Mouse (Mus musculus): ENCODE measurements at regions not wholly inside any gene's neighbourhood (a gene's known extent, or its start where the extent isn't known, plus 50 kb on each side); places are given as distances from the start of the nearest gene placed in this dataset.

DNA sequence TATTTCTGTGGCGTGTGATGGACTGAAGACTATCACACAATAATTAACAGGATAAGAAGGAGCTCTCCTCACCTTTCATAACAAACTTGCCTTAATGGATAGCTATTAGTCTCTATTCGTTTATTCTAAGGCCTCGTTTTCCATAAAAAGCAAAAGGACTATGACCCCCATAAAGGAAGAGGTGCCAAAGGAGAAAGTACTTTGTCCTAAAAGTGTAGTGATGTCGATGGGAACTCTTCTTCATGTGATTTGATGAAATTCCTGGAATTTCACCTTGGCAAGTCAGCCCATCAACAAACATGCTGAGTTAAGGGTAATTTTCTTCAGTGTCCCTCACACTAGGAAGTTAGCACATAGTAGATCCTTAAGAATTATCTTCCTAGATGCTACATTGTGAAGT is 293.9 kb downstream of the Lyplal1 start:
- H3K4me1 ChIP-seq (ENCODE audit: control insufficient read depth, insufficient read depth, insufficient read length, low read length) = no peaks in the 10 kb centered on the region
- H3K4me3 ChIP-seq (ENCODE audit: insufficient read depth, low read depth, low read length) = no peak overlapping the region
- H3K27ac ChIP-seq (replicated peaks; ENCODE audit: low read depth, low read length) = no peak overlapping the region

DNA sequence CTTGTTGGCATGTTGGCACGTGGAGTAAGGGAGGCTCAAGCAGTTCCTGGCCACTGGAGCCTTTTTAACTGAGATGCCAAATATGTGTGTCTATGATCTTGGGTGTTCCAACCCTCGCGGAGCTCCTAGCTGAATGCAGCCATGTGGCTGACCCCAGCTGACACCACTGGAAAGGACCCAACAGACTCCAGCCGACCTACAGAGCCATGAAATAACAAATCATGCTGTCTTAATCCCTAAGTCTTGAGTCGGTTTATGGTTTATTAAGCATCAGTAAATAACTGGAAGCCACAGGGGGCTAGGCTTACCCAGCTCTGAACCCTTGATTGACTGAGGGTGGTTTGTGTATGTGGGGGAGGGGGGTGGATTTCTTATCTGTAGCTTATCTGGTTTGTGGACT is 293.2 kb downstream of the Lyplal1 start:
- no peak overlapping the region for H3K27ac ChIP-seq (replicated peaks; ENCODE audit: low read depth, low read length)
- no peaks in the 10 kb centered on the region for H3K4me1 ChIP-seq (ENCODE audit: control insufficient read depth, insufficient read depth, insufficient read length, low read length)
- no peak overlapping the region for H3K4me3 ChIP-seq (ENCODE audit: insufficient read depth, low read depth, low read length)

- Histone ChIP-seq H3K4me3 (ENCODE audit: insufficient read depth, low read depth, low read length) (no peak overlapping the region), H3K4me1 (ENCODE audit: control insufficient read depth, insufficient read depth, insufficient read length, low read length) (no peaks in the 10 kb centered on the region), H3K27ac (replicated peaks; ENCODE audit: low read depth, low read length) (no peak overlapping the region)
Measured at GRCm38 (mm10) chr1:185827986-185828385, 289.1 kb downstream of the Lyplal1 start.

- Histone ChIP-seq H3K4me3 (ENCODE audit: insufficient read depth, low read depth, low read length) (no peak overlapping the region), H3K4me1 (ENCODE audit: control insufficient read depth, insufficient read depth, insufficient read length, low read length) (no peaks in the 10 kb centered on the region), H3K27ac (replicated peaks; ENCODE audit: low read depth, low read length) (no peak overlapping the region)
Measured at GRCm38 (mm10) chr1:185828486-185828885, 288.6 kb downstream of the Lyplal1 start.

DNA sequence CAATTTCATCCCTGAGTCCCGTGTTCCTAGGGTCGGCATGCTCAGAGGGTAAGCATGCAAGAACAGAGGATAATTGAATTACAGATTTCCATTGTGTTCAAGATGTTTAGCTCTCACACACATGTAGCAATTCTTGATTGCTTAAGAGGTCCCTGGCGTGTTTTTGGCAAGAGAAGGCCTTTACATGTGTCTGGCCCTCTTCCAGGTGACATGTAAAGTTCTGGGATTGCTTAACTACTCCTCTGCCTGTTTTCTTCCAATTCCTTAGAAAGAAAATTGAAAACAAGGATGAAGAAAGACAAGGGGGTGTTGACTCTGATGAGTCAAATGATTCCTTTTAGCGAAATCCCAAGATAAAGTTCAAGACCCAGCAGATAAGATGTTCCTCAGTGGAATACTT is 285.1 kb downstream of the Lyplal1 start:
- Histone ChIP-seq H3K4me1 (ENCODE audit: control insufficient read depth, insufficient read depth, insufficient read length, low read length) (no peaks in the 10 kb centered on the region), H3K4me3 (ENCODE audit: insufficient read depth, low read depth, low read length) (no peak overlapping the region), H3K27ac (replicated peaks; ENCODE audit: low read depth, low read length) (no peak overlapping the region)

DNA sequence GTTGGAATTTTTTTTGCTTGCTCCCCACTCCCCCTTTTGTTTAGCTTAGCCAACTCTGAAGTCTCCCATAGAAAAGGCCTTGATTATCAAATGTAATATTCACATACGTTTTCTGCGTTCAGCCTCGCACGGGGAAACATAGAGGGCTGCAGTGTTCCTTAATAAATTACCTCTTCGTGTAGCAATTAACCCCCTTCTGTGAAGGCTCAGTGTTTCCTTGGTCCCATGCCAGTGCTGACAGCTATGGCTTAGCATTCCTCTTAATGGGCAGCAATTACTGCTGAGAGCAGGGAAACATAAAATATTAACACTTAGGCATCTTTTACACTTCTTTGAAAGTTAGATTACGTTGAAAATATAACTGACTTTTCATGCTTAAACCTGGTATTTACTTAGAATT is 282.9 kb downstream of the Lyplal1 start:
- no peak overlapping the region for H3K4me3 ChIP-seq (ENCODE audit: insufficient read depth, low read depth, low read length)
- H3K4me1 ChIP-seq (ENCODE audit: control insufficient read depth, insufficient read depth, insufficient read length, low read length) = no peaks in the 10 kb centered on the region
- no peak overlapping the region for H3K27ac ChIP-seq (replicated peaks; ENCODE audit: low read depth, low read length)

DNA sequence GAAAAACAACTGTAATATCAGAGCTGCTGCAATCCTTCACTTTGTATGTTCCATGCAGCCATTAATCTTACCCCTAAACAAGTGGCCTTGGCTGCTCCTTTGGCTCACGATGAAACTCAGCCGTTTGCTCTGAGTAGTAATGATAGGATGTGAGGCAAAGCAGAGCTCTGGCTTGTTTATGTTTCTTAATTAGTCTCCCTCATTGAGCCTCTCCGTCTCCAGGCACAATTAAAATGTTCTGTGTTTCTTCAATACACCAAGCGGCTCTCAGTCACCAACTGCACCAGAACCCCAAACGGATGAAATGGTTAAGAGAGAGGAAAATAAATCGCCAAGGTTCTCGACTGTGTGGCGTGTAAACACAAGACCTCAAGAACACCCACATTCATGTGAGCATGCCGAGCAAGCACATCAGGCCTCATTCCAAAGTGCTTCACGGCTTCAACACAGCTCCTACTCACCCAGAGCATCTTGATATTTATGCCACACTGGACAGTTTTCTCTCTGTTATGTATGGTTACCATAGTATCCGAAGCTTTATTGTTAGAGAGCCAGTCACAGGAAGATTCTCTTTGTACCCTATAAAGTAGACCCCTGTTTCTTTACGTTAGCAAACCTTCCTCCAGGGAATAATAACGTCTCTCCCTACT is 280.4 kb downstream of the Lyplal1 start:
- Histone ChIP-seq H3K27ac (replicated peaks; ENCODE audit: low read depth, low read length) (no peak overlapping the region), H3K4me1 (ENCODE audit: control insufficient read depth, insufficient read depth, insufficient read length, low read length) (no peaks in the 10 kb centered on the region)

GRCm38 (mm10) chr1:185842481-185842880 is 274.6 kb downstream of the Lyplal1 start:
- Histone ChIP-seq H3K4me1 (ENCODE audit: control insufficient read depth, insufficient read depth, insufficient read length, low read length) (no peaks in the 10 kb centered on the region), H3K4me3 (ENCODE audit: insufficient read depth, low read depth, low read length) (no peak overlapping the region), H3K27ac (replicated peaks; ENCODE audit: low read depth, low read length) (no peak overlapping the region)

More for the DNA sequence above, 280.4 kb downstream of the Lyplal1 start:
- H3K4me3 ChIP-seq (ENCODE audit: insufficient read depth, low read depth, low read length) = no peak overlapping the region

DNA sequence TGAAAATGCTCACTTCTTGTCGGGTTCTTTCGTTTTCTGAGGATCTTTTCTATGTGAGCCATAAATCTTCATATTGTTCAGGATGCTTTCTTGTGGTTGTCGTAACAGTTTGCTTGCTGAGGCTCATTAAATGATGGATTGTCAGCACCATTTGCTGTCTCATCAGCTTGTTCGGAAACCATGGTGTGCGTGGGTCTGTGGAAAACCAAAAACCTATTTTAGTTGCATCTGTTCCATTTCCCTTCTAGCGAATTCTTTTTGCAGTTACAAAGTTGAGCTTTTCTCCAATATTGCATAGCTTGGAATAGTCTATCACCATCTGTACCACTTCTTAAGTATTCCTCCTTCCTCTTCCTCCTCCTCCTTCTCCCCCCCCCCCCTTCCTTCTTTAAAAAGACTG is 269.9 kb downstream of the Lyplal1 start:
- Histone ChIP-seq H3K27ac (replicated peaks; ENCODE audit: low read depth, low read length) (no peak overlapping the region), H3K4me3 (ENCODE audit: insufficient read depth, low read depth, low read length) (no peak overlapping the region), H3K4me1 (ENCODE audit: control insufficient read depth, insufficient read depth, insufficient read length, low read length) (no peaks in the 10 kb centered on the region)

- H3K27ac ChIP-seq (replicated peaks; ENCODE audit: low read depth, low read length) = no peak overlapping the region
- H3K4me3 ChIP-seq (ENCODE audit: insufficient read depth, low read depth, low read length) = no peak overlapping the region
- H3K4me1 ChIP-seq (ENCODE audit: control insufficient read depth, insufficient read depth, insufficient read length, low read length) = no peaks in the 10 kb centered on the region
Measured at GRCm38 (mm10) chr1:185850590-185850989, 266.5 kb downstream of the Lyplal1 start.

DNA sequence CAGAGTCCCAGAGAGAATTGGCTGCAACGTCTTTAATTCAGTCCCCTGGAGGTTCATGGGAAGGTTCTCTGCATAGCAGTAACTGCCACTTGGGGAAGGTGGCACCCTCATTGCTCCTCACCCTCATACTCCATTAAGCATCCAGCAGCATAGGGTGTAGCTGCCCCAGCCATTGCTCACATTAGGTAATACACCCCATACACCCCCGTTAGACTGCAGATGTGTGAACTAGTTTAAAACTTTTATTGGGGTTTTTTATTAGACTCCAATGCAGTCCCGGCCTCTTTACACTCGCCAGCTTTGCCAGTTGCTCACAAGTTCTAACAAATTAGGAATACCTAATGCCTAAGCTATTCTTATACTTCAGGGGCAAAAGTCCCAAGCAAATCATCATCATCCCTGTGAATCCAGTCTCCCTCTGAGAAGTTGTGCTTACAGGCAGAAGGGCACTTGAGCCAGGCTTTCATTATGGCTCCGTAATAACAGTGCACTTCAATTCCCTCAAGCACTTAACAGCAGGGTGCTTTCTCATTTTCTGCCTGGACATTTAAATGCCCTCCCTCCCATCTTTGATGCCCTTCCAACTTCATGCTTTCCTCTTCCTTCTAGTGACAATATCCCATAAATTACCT is 265.7 kb downstream of the Lyplal1 start:
- no peaks in the 10 kb centered on the region for H3K4me1 ChIP-seq (ENCODE audit: control insufficient read depth, insufficient read depth, insufficient read length, low read length)
- no peak overlapping the region for H3K4me3 ChIP-seq (ENCODE audit: insufficient read depth, low read depth, low read length)
- H3K27ac ChIP-seq (replicated peaks; ENCODE audit: low read depth, low read length) = no peak overlapping the region

GRCm38 (mm10) chr1:185861692-185862091 is 255.4 kb downstream of the Lyplal1 start:
- no peaks in the 10 kb centered on the region for H3K4me1 ChIP-seq (ENCODE audit: control insufficient read depth, insufficient read depth, insufficient read length, low read length)
- no peak overlapping the region for H3K4me3 ChIP-seq (ENCODE audit: insufficient read depth, low read depth, low read length)
- H3K27ac ChIP-seq (replicated peaks; ENCODE audit: low read depth, low read length) = no peak overlapping the region

DNA sequence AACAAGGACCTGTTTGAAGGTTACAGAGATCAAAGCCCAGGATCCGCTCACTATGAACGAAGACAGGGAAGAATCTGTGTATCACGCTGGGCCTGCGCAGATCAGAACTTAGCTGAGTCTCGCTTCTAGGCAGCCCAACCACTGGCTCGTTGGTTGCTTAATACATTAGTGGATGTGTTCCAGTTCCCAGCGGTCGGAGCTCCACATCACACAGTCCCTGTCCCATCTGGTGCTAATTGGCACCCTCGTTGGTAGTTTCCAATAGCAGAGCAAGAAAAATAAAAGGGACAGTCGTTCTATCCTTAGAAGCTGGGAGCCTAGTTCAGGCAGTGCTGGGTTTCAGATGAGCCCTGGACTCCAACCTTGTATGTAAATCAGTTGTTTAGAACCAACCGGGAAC is 251.2 kb downstream of the Lyplal1 start:
- no peaks in the 10 kb centered on the region for H3K4me1 ChIP-seq (ENCODE audit: control insufficient read depth, insufficient read depth, insufficient read length, low read length)
- H3K4me3 ChIP-seq (ENCODE audit: insufficient read depth, low read depth, low read length) = no peak overlapping the region
- no peak overlapping the region for H3K27ac ChIP-seq (replicated peaks; ENCODE audit: low read depth, low read length)

DNA sequence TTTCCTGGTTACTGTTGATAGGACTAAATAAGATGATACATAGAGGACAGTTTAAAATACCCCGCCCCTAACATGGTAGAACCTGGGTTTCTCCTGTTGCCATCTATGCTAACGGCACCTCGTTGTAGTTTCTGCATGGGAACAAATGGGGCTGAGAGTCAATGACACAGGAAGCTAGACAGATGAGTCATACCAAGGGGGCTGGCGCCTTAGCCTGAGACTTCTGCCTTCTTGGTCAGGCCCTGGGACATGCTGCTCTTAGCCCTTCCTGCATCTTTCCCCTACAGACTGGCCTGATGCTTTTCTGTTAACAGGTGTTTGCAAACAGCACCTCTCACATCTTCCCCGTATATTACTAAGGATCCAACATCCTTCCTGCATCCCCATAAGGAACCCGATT is 250.5 kb downstream of the Lyplal1 start:
- H3K4me3 ChIP-seq (ENCODE audit: insufficient read depth, low read depth, low read length) = no peak overlapping the region
- no peaks in the 10 kb centered on the region for H3K4me1 ChIP-seq (ENCODE audit: control insufficient read depth, insufficient read depth, insufficient read length, low read length)
- no peak overlapping the region for H3K27ac ChIP-seq (replicated peaks; ENCODE audit: low read depth, low read length)

DNA sequence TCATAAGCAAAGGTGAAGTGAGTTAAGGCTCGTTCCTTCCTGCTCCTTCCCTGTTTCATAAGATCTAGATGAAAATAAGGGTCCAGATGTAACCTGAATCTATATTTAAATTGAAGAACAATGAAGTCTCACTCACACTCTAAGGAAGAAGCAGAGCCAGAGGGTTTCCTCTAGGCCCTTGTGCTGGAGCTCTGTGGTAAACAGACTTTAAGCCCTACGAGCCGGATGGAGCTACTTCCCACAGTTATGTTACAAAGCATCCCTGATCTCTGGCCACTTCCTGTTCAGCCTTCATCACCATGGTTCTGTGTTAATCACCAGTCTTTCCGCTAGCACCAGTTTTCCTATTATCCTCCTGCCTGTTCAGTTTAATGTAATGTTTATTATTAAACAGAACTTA is 250.1 kb downstream of the Lyplal1 start:
- no peaks in the 10 kb centered on the region for H3K4me1 ChIP-seq (ENCODE audit: control insufficient read depth, insufficient read depth, insufficient read length, low read length)
- no peak overlapping the region for H3K27ac ChIP-seq (replicated peaks; ENCODE audit: low read depth, low read length)
- H3K4me3 ChIP-seq (ENCODE audit: insufficient read depth, low read depth, low read length) = no peak overlapping the region

DNA sequence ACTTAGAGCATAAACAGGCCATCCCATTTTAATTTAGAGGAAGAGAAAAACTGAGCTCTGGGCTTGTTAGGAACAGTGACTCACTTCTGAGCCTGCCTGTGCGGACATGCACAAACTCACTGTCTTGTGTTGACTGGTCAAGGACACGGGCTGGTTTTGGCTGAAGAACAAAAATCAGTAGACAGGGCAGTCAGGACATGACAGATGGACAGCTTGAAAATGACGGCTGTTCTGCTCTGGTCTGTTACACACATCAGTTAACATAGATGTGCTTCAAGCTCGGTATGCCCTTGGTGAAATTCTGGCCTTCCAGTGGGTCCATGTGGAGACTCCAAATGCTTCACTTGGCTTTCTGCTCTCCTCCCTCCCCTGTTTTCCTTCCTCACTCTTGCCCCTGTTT is 248.4 kb downstream of the Lyplal1 start:
- Histone ChIP-seq H3K4me3 (ENCODE audit: insufficient read depth, low read depth, low read length) (no peak overlapping the region), H3K4me1 (ENCODE audit: control insufficient read depth, insufficient read depth, insufficient read length, low read length) (no peaks in the 10 kb centered on the region), H3K27ac (replicated peaks; ENCODE audit: low read depth, low read length) (no peak overlapping the region)

All from brown adipose tissue, adult 24 weeks (tissue).